Mouse (Mus musculus): Measurements from ENCODE around the gene Zfp977. TPM values are rescaled to one million over a fixed set of nuclear protein-coding genes. Genes with fewer than 3 reads are reported as not detected.

Gene Zfp977
- polyA plus RNA-seq (2012; rRNA removed; ENCODE audit: low replicate concordance): not detected in 2 replicates

DNA sequence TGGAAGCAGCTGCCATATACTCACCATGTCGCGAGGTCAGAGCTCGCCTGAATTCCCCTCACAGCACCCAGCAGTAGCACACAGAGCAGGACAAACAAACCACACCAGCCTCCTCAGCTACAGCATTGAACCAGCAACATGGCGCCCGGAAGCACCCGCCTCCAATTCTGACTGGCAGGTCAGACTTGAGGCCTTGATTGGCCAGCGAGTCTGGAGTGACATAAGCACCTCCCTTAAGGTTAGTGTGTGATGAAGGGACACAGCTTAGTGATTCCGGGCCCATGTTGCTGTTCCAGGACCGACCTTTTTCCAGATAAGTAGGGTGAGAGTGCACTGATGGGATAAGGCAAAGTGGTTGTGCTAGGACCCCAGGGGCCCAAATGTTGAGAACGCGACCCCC, at the start of gene Zfp977:
Zfp977 (minus strand) TSS at position 135 of the 400 bp plus-strand sequence.

DNA sequence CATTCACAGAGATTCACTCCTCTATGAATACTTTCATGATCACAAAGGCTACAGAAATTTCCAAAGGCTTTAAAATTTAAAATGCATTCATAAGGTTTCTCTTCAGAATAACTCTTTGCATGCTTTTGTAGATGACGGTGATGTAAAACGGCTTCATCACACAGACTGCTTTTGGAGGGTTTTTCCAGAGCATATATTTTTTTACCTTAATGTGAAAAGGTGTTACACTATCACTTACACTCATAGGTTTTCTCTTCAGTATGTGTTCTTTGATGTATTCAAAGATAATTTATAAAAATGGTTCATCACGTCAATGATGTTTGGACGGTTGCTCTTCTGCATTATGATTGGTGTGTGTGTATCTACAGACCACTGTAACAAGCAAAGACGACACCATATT, 13.9 kb downstream of the Zfp977 start, which contains the start of gene Gm21028:
Gm21028 (minus strand) TSS at position 101 of the 400 bp plus-strand sequence.

Other genes starting within 250 kb of the Zfp977 start
- gene 4933421I07Rik, start 144.4 kb downstream of the Zfp977 start, polyA plus RNA-seq (2012; rRNA removed; ENCODE audit: low replicate concordance): not detected in 2 replicates
- 4.2 and 6.7 TPM in 2 replicates for gene Zfp141, start 86.8 kb downstream of the Zfp977 start, polyA plus RNA-seq (2012; rRNA removed; ENCODE audit: low replicate concordance)
- not detected in 2 replicates for gene Gm21028, start 14.0 kb downstream of the Zfp977 start, polyA plus RNA-seq (2012; rRNA removed; ENCODE audit: low replicate concordance)
- 0.11 and 0.37 TPM in 2 replicates for gene Zfp976, start 50.0 kb upstream of the Zfp977 start, polyA plus RNA-seq (2012; rRNA removed; ENCODE audit: low replicate concordance)
- gene Zfp975, start 100.2 kb upstream of the Zfp977 start, polyA plus RNA-seq (2012; rRNA removed; ENCODE audit: low replicate concordance): 0.18 and 0.60 TPM in 2 replicates
- gene Gm17067, start 134.5 kb upstream of the Zfp977 start, polyA plus RNA-seq (2012; rRNA removed; ENCODE audit: low replicate concordance): not detected in 2 replicates
- gene Vmn2r62, start 201.0 kb upstream of the Zfp977 start, polyA plus RNA-seq (2012; rRNA removed; ENCODE audit: low replicate concordance): not detected in 2 replicates